Mouse (Mus musculus) E14TG2a.4 (cell line): ENCODE results near the gene Cox17.

Source experiments
- H3K27me3 ChIP-seq: 2 replicates; pipeline ENCODE4 v1.6.1; 2014; ENCODE audit warnings: low read length, control low read depth; ENCODE audit not compliant: insufficient read depth
- H3K36me3 ChIP-seq: 2 replicates; pipeline ENCODE4 v1.6.1; 2014; ENCODE audit warnings: low read length, control low read depth; ENCODE audit not compliant: insufficient read depth
- H3K4me1 ChIP-seq: replicated peaks from 2 replicates; pipeline ENCODE4 v1.6.1; 2014; ENCODE audit warnings: low read depth, low read length, control low read depth
- H3K4me3 ChIP-seq: replicated peaks from 2 replicates; pipeline ENCODE4 v1.5.1; 2014; ENCODE audit warnings: mild to moderate bottlenecking, low read length
- H3K9me3 ChIP-seq: 2 replicates; pipeline ENCODE4 v1.6.1; 2014; ENCODE audit warnings: low read length, control low read depth
- CTCF ChIP-seq: conservative IDR thresholded peaks from 2 replicates; pipeline ENCODE4 v1.5.1; 2014; ENCODE audit warnings: low read length
- NANOG ChIP-seq: IDR thresholded peaks from 2 replicates; pipeline ENCODE4 v1.6.1; 2014; ENCODE audit warnings: borderline replicate concordance, low read length, mixed read lengths
- POU5F1 ChIP-seq: IDR thresholded peaks from 2 replicates; pipeline ENCODE4 v1.6.1; 2014; ENCODE audit warnings: low read length, borderline replicate concordance

Cox17 gene

DNA sequence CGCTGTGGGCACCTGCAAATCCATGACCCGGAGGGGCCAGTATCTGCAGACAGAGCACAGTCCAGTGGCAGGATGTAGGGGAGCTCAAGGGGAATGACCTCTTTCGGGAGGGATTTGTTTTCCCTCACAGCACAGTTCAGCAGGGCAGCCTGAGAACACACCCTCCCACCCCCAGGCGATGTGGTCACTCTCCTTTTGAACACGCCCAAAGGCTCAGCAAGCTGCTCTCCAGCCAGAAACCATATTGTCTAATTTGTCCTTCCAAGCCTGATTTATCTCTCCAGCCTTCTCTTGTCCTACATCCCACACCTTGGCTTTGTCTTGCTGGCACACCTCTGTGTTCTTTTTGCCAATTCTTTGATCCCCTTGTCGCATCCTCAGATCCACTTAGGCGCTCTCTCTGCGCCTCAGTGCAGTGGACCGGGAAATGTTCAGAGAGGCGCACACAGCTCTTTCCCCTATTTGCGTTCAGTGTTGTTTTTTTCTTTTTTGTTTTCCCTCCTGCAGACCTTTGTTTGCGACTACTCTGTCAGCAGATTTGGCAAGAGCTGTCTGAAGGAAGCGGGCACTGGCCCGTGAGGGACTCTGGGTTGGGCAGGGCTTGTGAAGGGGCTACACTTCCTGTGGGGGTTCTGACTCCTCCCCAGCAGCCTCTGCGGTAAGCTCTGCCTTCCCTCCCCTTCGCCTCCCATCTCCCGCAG is 52.9 kb downstream of the Cox17 start:
- Histone ChIP-seq H3K36me3 (no peaks in the 10 kb centered on the region), H3K4me3 (peak overlapping the region; percentile 62), H3K27me3 (no peaks in the 10 kb centered on the region), H3K9me3 (no peaks in the 10 kb centered on the region), H3K4me1 (peaks cover 36% of the 10 kb centered on the region)
- TF ChIP-seq POU5F1 (no peak), NANOG (no peak), CTCF (no peak)

DNA sequence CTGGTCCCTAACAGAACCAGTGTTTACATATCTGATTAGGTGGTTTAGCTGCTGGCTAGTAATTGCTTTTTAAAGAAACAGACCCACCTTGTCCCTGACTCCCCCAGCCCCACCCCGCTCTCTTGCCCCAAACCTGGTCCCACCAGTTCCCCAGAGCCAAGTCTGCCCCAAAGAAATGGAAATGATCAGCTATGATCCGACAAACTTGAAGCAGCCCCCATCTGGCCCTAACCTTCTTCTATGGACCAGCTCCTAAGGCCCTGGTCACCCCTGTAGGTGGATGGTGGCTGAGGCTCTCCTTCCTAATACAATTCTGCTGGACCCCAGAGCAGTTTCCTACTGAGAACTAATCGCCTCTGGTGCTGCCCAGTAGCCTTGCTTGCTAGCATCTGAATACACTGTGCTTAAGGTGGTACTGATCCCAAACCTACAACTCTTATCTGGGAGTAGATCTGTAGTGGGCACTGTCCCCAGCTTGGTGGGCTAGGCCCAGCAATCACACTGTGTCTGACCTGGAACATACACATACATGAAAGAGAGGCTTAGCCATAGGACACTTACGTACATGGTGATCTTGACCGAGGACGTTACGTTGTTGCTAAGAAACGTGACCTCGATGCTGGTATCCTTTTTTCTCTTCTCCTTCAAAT is 53.6 kb downstream of the Cox17 start:
- TF ChIP-seq NANOG (no peak), CTCF (no peak), POU5F1 (no peak)
- H3K36me3 ChIP-seq = no peaks in the 10 kb centered on the region
- no peaks in the 10 kb centered on the region for H3K27me3 ChIP-seq
- H3K9me3 ChIP-seq = no peaks in the 10 kb centered on the region
- peak overlapping the region; percentile 62 for H3K4me3 ChIP-seq
- H3K4me1 ChIP-seq = peaks cover 40% of the 10 kb centered on the region

DNA sequence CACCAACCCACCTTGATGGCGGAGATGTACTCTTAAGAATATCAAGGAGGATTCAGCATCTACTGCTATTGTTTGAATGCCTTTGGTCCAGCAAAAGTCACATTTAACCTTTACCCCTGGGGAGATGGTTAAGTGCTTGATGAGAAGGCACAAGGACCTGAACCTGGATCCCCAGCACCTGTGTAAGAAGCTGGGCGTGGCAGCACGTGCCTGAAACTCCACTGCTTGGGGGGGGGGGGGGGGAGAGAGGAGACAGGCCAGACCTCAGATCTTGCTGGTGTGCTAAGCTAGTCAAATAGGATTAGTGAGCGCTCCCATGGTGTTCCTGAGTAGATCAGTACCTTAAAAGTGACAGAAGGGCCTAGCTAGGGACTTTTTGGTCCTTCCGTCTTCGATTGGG is 54.7 kb downstream of the Cox17 start:
- TF ChIP-seq POU5F1 (no peak), CTCF (no peak), NANOG (no peak)
- no peak overlapping the region for H3K4me3 ChIP-seq

More for the DNA sequence above, 54.7 kb downstream of the Cox17 start:
- Histone ChIP-seq H3K4me1 (peaks cover 49% of the 10 kb centered on the region), H3K9me3 (no peaks in the 10 kb centered on the region), H3K36me3 (no peaks in the 10 kb centered on the region), H3K27me3 (no peaks in the 10 kb centered on the region)
